Mouse (Mus musculus): ENCODE measurements around the gene Mapk9. TPM values are rescaled to one million over a fixed set of nuclear protein-coding genes. Genes with fewer than 3 reads are reported as not detected.

The Mapk9 gene
- polyA plus RNA-seq, 2 experiments, result 11.9 to 18.5 TPM

GRCm38 (mm10) chr11:49844311-49844710 lies 2.2 kb upstream of the Mapk9 start:
- Histone ChIP-seq H3K27me3 (ENCODE audit: control insufficient read depth, insufficient read depth, low read length) (no peaks in the 10 kb centered on the region), H3K36me3 (replicated peaks; ENCODE audit: control insufficient read depth, insufficient read depth, low read depth) (no peaks in the 10 kb centered on the region), H3K9me3 (ENCODE audit: control insufficient read depth, low read length) (no peaks in the 10 kb centered on the region), H3K4me2 (ENCODE audit: low read depth) (no peak overlapping the region), H3K4me1 (replicated peaks; ENCODE audit: control insufficient read depth in 2 of 2, insufficient read depth in 2 of 2, low read length in 1 of 2) (peaks cover 13 to 37% of the 10 kb centered on the region in 2 experiments), H3K27ac (no peak overlapping the region), H3K9ac (replicated peaks) (no peak overlapping the region), H3K4me3 (ENCODE audit: insufficient read depth in 1 of 2, low read depth in 2 of 2, low read length in 2 of 2) (no peak overlapping the region)
- DNase-seq (ENCODE audit: low read depth in 3 of 3, low spot score in 3 of 3), result no peak
- 75% methylated on average over 10 of the region's 10 CpGs for WGBS (ENCODE audit: insufficient replicate concordance)
- no peak for ATAC-seq (ENCODE audit: insufficient read depth)
- TF ChIP-seq EP300 (IDR thresholded peaks at IDR 0.05; ENCODE audit: low read depth) (no peak), CTCF (IDR thresholded peaks at IDR 0.05; ENCODE audit: low read depth) (no peak)

- H3K27me3 ChIP-seq (ENCODE audit: control insufficient read depth, insufficient read depth, low read length), result no peaks in the 10 kb centered on the region
- 26% methylated on average over 3 of the region's 3 CpGs for WGBS (ENCODE audit: insufficient replicate concordance)
- H3K9ac ChIP-seq (replicated peaks), result no peak overlapping the region
- no peaks in the 10 kb centered on the region for H3K9me3 ChIP-seq (ENCODE audit: control insufficient read depth, low read length)
- ATAC-seq (ENCODE audit: insufficient read depth) (no peak), DNase-seq (ENCODE audit: low read depth in 3 of 3, low spot score in 3 of 3) (peak in 1 of 3 experiments; percentile 49)
- no peak overlapping the region for H3K4me3 ChIP-seq (ENCODE audit: insufficient read depth in 1 of 2, low read depth in 2 of 2, low read length in 2 of 2)
- no peak overlapping the region for H3K27ac ChIP-seq
- no peak for TF ChIP-seq EP300 (IDR thresholded peaks at IDR 0.05; ENCODE audit: low read depth)
- TF ChIP-seq CTCF (IDR thresholded peaks at IDR 0.05; ENCODE audit: low read depth), result peak; percentile 86
- H3K36me3 ChIP-seq (replicated peaks; ENCODE audit: control insufficient read depth, insufficient read depth, low read depth), result no peaks in the 10 kb centered on the region
- no peak overlapping the region for H3K4me2 ChIP-seq (ENCODE audit: low read depth)
- peaks cover 13 to 37% of the 10 kb centered on the region in 2 experiments for H3K4me1 ChIP-seq (replicated peaks; ENCODE audit: control insufficient read depth in 2 of 2, insufficient read depth in 2 of 2, low read length in 1 of 2)
Observed at GRCm38 (mm10) chr11:49844969-49845368, 1.6 kb upstream of the Mapk9 start.

GRCm38 (mm10) chr11:49845958-49846357 lies 593 bp upstream of the Mapk9 start:
- Histone ChIP-seq H3K9ac (replicated peaks) (peak overlapping the region; percentile 6; the same call in 1 of the 2 replicates), H3K27ac (no peak overlapping the region), H3K4me2 (ENCODE audit: low read depth) (peak overlapping the region; percentile 68), H3K9me3 (ENCODE audit: control insufficient read depth, low read length) (no peaks in the 10 kb centered on the region), H3K27me3 (ENCODE audit: control insufficient read depth, insufficient read depth, low read length) (no peaks in the 10 kb centered on the region), H3K36me3 (replicated peaks; ENCODE audit: control insufficient read depth, insufficient read depth, low read depth) (no peaks in the 10 kb centered on the region), H3K4me3 (ENCODE audit: insufficient read depth in 1 of 2, low read depth in 2 of 2, low read length in 2 of 2) (peak overlapping the region; percentile 59 to 79), H3K4me1 (replicated peaks; ENCODE audit: control insufficient read depth in 2 of 2, insufficient read depth in 2 of 2, low read length in 1 of 2) (peaks cover 13 to 33% of the 10 kb centered on the region in 2 experiments)
- TF ChIP-seq CTCF (IDR thresholded peaks at IDR 0.05; ENCODE audit: low read depth), result no peak
- no peak for TF ChIP-seq EP300 (IDR thresholded peaks at IDR 0.05; ENCODE audit: low read depth)
- ATAC-seq (ENCODE audit: insufficient read depth), result no peak
- DNase-seq (ENCODE audit: low read depth in 3 of 3, low spot score in 3 of 3), result no peak
- 30% methylated on average over 11 of the region's 11 CpGs for WGBS (ENCODE audit: insufficient replicate concordance)

DNA sequence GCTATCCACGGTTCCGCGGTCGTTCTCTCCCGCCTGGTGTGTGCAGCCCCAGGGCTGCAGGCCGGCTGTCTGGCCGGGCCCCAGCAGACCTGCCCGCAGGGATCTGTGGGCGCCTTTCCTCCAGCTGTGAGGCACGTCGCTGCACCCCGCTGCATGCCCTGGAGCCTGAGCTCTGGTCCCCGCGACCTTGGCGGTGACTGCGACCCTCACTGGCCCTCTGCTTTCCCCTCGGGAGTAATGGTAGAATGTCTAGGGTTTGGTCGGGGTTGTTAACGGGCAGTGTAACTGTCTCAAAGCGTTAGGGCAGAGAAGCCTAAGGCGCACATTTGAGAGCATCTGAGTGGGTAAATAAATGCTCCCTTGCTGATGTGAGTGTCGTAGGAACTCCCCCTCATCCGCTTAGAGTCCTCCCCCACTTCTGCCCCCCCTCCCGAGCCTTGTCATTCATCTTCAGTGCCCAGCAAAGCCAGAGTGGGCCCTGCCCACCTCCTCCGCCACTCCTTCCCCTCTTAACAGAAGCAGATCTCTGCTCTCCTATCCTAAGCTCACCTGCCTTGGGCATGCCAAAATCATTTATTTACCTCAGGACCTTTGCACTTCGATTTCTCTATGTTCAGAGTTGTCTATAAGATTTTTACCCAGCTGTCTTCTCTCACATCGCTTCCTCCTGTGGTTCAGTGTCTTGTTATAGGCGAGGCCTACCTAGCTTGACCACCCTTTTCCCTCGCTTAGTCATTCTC lies 690 bp downstream of the Mapk9 start:
- Histone ChIP-seq H3K27me3 (ENCODE audit: control insufficient read depth, insufficient read depth, low read length) (no peaks in the 10 kb centered on the region), H3K36me3 (replicated peaks; ENCODE audit: control insufficient read depth, insufficient read depth, low read depth) (no peaks in the 10 kb centered on the region), H3K4me2 (ENCODE audit: low read depth) (peak overlapping the region; percentile 68), H3K9me3 (ENCODE audit: control insufficient read depth, low read length) (no peaks in the 10 kb centered on the region), H3K4me3 (ENCODE audit: insufficient read depth in 1 of 2, low read depth in 2 of 2, low read length in 2 of 2) (peak overlapping the region; percentile 73 to 79), H3K9ac (replicated peaks) (peak overlapping the region; percentile 63), H3K4me1 (replicated peaks; ENCODE audit: control insufficient read depth in 2 of 2, insufficient read depth in 2 of 2, low read length in 1 of 2) (peaks cover 13 to 30% of the 10 kb centered on the region in 2 experiments), H3K27ac (peak overlapping the region; percentile 40)
- 2% methylated on average over 29 of the region's 29 CpGs for WGBS (ENCODE audit: insufficient replicate concordance)
- no peak for TF ChIP-seq CTCF (IDR thresholded peaks at IDR 0.05; ENCODE audit: low read depth)
- TF ChIP-seq EP300 (IDR thresholded peaks at IDR 0.05; ENCODE audit: low read depth), result no peak
- ATAC-seq (ENCODE audit: insufficient read depth) (peak; percentile 1), DNase-seq (ENCODE audit: low read depth in 3 of 3, low spot score in 3 of 3) (no peak)

- ATAC-seq (ENCODE audit: insufficient read depth) (no peak), DNase-seq (ENCODE audit: low read depth in 3 of 3, low spot score in 3 of 3) (no peak)
- no peak for TF ChIP-seq EP300 (IDR thresholded peaks at IDR 0.05; ENCODE audit: low read depth)
- TF ChIP-seq CTCF (IDR thresholded peaks at IDR 0.05; ENCODE audit: low read depth), result no peak
- no peaks in the 10 kb centered on the region for H3K36me3 ChIP-seq (replicated peaks; ENCODE audit: control insufficient read depth, insufficient read depth, low read depth)
- H3K4me1 ChIP-seq (replicated peaks; ENCODE audit: control insufficient read depth in 2 of 2, insufficient read depth in 2 of 2, low read length in 1 of 2), result peaks cover 13 to 30% of the 10 kb centered on the region in 2 experiments
- H3K27ac ChIP-seq, result peak overlapping the region; percentile 40
- H3K27me3 ChIP-seq (ENCODE audit: control insufficient read depth, insufficient read depth, low read length), result no peaks in the 10 kb centered on the region
- H3K9ac ChIP-seq (replicated peaks), result peak overlapping the region; percentile 63
- H3K9me3 ChIP-seq (ENCODE audit: control insufficient read depth, low read length), result no peaks in the 10 kb centered on the region
- H3K4me3 ChIP-seq (ENCODE audit: insufficient read depth in 1 of 2, low read depth in 2 of 2, low read length in 2 of 2), result peak overlapping the region; percentile 73 to 79
- peak overlapping the region; percentile 68 for H3K4me2 ChIP-seq (ENCODE audit: low read depth)
- WGBS (ENCODE audit: insufficient replicate concordance), result 18% methylated on average over 2 of the region's 2 CpGs
Observed at GRCm38 (mm10) chr11:49847811-49848078, 1.2 kb downstream of the Mapk9 start.

Data from liver, embryonic 14.5 days (tissue).